8 mouse cellular contexts compared by ENCODE assay signal in the genomic region with DNA sequence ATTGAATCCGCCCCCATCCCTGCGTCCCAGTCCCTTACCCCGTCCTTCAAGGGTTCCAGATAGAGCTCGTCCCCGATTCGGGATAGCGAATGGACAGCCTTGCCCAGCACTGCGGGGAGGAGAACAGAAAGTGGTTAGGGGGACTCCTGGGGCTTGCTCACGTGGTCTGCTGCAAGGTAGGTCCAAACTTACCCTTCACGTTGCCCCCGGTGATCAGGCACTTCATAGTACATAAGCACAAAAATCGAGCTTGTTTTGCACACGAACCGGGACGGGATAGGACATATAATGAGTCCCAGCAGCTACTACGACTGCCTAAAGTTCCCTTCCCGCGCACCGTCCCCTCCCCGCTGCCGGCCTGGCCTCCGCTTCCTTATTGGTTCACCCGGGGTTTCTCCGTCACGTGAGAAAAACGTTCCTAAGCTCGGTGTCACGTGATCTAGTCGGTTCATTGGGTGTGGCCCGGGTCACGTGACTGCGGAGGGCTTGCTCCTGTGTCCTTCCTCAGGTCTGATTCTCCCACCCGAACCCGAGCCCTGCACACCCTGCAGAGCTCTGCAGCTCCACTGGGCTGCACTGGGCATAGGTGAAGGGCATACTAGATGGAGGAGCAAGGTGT. TPM values are rescaled to one million over a fixed set of nuclear protein-coding genes. Genes with fewer than 3 reads are reported as not detected.
DNase-seq lines count a peak whose midpoint lies in the region; ATAC-seq lines count a peak whose summit lies in the region.

A gene (minus strand): TSS at position 372 of the 619 bp plus-strand sequence.

- ATAC-seq in inflammation-experienced regulatory T-cells, adult 6 months: peak; percentile 73
- ATAC-seq in megakaryocyte-erythroid progenitor cell, adult 5-6 weeks (replicated peaks; ENCODE audit: low FRiP score, low TSS enrichment, poor library complexity, severe bottlenecking): peak; percentile 84

- intact Hi-C loops in gastrocnemius, postnatal 14 days (cut with DNase I; ENCODE audit: low total_unique reads): no loop called here
- intact Hi-C loops in left cerebral cortex, postnatal 10 days (cut with DNase I): loop anchor here (5.0 kb wide), 1 partner anchor 74 kb away; a partner anchor contains a TSS

- peak; percentile 96 to 98 for DNase-seq in adrenal gland, adult (ENCODE audit: inconsistent age in 2 of 2, low spot score in 1 of 2)
- DNase-seq in embryo, embryonic 10.5 days (ENCODE audit: low spot score): peak; percentile 100
- DNase-seq in gastrocnemius, postnatal 14 days: peak; percentile 96
- peak; percentile 95 to 98 for DNase-seq in left cerebral cortex, postnatal 10 days (ENCODE audit: extremely low spot score in 1 of 2, low spot score in 2 of 2)
- peak; percentile 93 for DNase-seq in right cerebral cortex, postnatal 25 days
- peak; percentile 90 to 96 for DNase-seq in urinary bladder, postnatal 4 days (ENCODE audit: low spot score in 2 of 2)

RNA-seq across cellular contexts. Expression of the gene that starts here (rescaled TPM):
- total RNA-seq in gastrocnemius, postnatal 14 days (2021): 1 to 10 TPM; 3.1 to 3.4 TPM
- 10 to 100 TPM; 43.6 to 63.0 (median 59.1) TPM for polyA plus RNA-seq in inflammation-experienced regulatory T-cells, adult 6 months (2017; shearing (Covaris generic))
- total RNA-seq in left cerebral cortex, postnatal 10 days (2021): 1 to 10 TPM; 8.9 to 9.3 TPM
- 35.5 and 47.7 TPM in 2 replicates for total RNA-seq in megakaryocyte-erythroid progenitor cell, adult 5-6 weeks (2014; fragmentation: Nextera tagmentation)
- 17.5 and 29.6 TPM in 2 replicates for total RNA-seq in megakaryocyte-erythroid progenitor cell, adult 5-6 weeks (2017)

Comparison
In these comparisons a context has a peak if more than half of its experiments do, and no peak if none do; other contexts are left out.
1. Peak in every context shown above with its lines: DNase-seq and ATAC-seq.